Mouse (Mus musculus): ENCODE results near the gene Ston1. TPM values are rescaled to one million over a fixed set of nuclear protein-coding genes. Genes with fewer than 3 reads are reported as not detected.

Ston1 gene
- polyA plus RNA-seq, 1 experiment: 16.6 TPM

DNA sequence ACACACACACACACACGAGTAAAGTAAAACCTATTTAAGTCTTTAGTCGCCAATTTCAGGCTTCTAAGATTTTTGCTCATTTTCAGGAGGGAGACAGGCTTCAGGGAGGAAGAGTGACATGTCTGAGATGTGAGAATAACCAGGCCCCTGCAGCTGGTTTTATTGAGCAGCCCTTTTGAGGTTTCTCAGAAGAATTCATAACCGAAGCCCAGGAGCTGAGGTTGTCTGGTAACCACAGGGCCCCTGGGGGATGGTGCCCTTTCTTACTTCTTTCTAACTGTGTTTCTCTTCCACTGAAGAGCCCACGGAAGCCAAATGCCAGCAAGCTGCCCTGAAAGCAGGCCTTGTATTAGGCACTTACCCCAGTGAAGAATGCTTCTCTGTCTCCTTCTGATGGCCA lies 23.5 kb downstream of the Ston1 start:
- no peak overlapping the region for H3K4me3 ChIP-seq

GRCm38 (mm10) chr17:88621374-88621773 lies 23.9 kb downstream of the Ston1 start:
- H3K36me3 ChIP-seq (ENCODE audit: control insufficient read depth, insufficient read depth): no peaks in the 10 kb centered on the region
- no peak overlapping the region for H3K4me2 ChIP-seq (ENCODE audit: low read depth)
- TF ChIP-seq REST (IDR thresholded peaks at IDR 0.05; ENCODE audit: insufficient read depth, insufficient read length) (no peak), TCF3 (IDR thresholded peaks at IDR 0.05; ENCODE audit: insufficient read length, low read depth) (no peak)
- H3K79me2 ChIP-seq (ENCODE audit: control insufficient read depth, insufficient read depth): peaks cover 18% of the 10 kb centered on the region
- no peaks in the 10 kb centered on the region for H3K27me3 ChIP-seq (ENCODE audit: control insufficient read depth, insufficient read depth, insufficient read length)
- no peak overlapping the region for H3ac ChIP-seq (ENCODE audit: control insufficient read depth, insufficient read length)
- no peak overlapping the region for H3K4me3 ChIP-seq

More for the DNA sequence above, 23.5 kb downstream of the Ston1 start:
- Histone ChIP-seq H3ac (ENCODE audit: control insufficient read depth, insufficient read length) (no peak overlapping the region), H3K4me2 (ENCODE audit: low read depth) (no peak overlapping the region), H3K79me2 (ENCODE audit: control insufficient read depth, insufficient read depth) (peaks cover 14% of the 10 kb centered on the region), H3K27me3 (ENCODE audit: control insufficient read depth, insufficient read depth, insufficient read length) (no peaks in the 10 kb centered on the region), H3K36me3 (ENCODE audit: control insufficient read depth, insufficient read depth) (no peaks in the 10 kb centered on the region)
- TF ChIP-seq CEBPB (IDR thresholded peaks at IDR 0.05; ENCODE audit: insufficient read depth, poor library complexity, severe bottlenecking): no peak
- TF ChIP-seq MYOG (IDR thresholded peaks at IDR 0.05; ENCODE audit: control insufficient read depth in 1 of 3, insufficient read depth in 1 of 3, insufficient read length in 2 of 3, low read depth in 2 of 3): no peak
- no peak for TF ChIP-seq USF1 (IDR thresholded peaks at IDR 0.05; ENCODE audit: low read depth)
- TF ChIP-seq SRF (IDR thresholded peaks at IDR 0.05; ENCODE audit: control insufficient read depth, insufficient read length, low read depth): no peak
- TF ChIP-seq MYOD1 (IDR thresholded peaks at IDR 0.05; ENCODE audit: control insufficient read depth in 1 of 3, insufficient read length in 2 of 3, low read depth in 2 of 3): no peak
- TF ChIP-seq POLR2AphosphoS2 (IDR thresholded peaks at IDR 0.05; ENCODE audit: insufficient read length, low read depth): no peak
- TF ChIP-seq E2F4 (IDR thresholded peaks at IDR 0.05; ENCODE audit: insufficient read depth): no peak
- no peak for TF ChIP-seq POLR2A (IDR thresholded peaks at IDR 0.05; ENCODE audit: insufficient read length, low read depth)
- TF ChIP-seq TCF12 (IDR thresholded peaks at IDR 0.05; ENCODE audit: insufficient read depth, poor library complexity, severe bottlenecking): no peak
- TF ChIP-seq TCF3 (IDR thresholded peaks at IDR 0.05; ENCODE audit: insufficient read length, low read depth): no peak
- no peak for TF ChIP-seq MAX (IDR thresholded peaks at IDR 0.05; ENCODE audit: low read depth)
- no peak for TF ChIP-seq REST (IDR thresholded peaks at IDR 0.05; ENCODE audit: insufficient read depth, insufficient read length)

- TF ChIP-seq TCF3 (IDR thresholded peaks at IDR 0.05; ENCODE audit: insufficient read length, low read depth) (no peak), USF1 (IDR thresholded peaks at IDR 0.05; ENCODE audit: low read depth) (no peak), MYOG (IDR thresholded peaks at IDR 0.05; ENCODE audit: control insufficient read depth in 1 of 3, insufficient read depth in 1 of 3, insufficient read length in 2 of 3, low read depth in 2 of 3) (no peak)
- Histone ChIP-seq H3K27me3 (ENCODE audit: control insufficient read depth, insufficient read depth, insufficient read length) (no peaks in the 10 kb centered on the region), H3ac (ENCODE audit: control insufficient read depth, insufficient read length) (no peak overlapping the region), H3K4me3 (no peak overlapping the region), H3K4me2 (ENCODE audit: low read depth) (no peak overlapping the region), H3K79me2 (ENCODE audit: control insufficient read depth, insufficient read depth) (peaks cover 30% of the 10 kb centered on the region), H3K36me3 (ENCODE audit: control insufficient read depth, insufficient read depth) (no peaks in the 10 kb centered on the region)
Measured at GRCm38 (mm10) chr17:88622711-88623110, 25.2 kb downstream of the Ston1 start.

DNA sequence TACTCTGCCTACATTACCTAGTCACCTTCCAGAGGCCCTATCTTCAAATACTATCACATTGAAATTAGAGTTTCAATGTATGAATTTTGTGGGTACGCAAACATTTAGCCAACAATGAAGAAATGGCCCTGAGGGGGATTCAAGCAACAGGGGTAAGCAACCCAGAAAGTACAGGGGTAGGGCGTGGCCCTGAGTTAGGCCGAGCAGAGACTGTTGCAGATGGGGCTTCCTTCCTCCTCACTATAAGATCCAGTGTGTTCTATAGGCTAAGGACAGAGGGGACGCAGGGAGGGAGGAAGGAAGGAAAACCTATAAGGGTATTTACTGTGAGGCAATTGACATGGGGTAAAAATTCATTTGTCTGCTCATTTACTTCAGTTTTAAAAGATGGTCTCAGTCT lies 26.9 kb downstream of the Ston1 start:
- Histone ChIP-seq H3K4me2 (ENCODE audit: low read depth) (no peak overlapping the region), H3K79me2 (ENCODE audit: control insufficient read depth, insufficient read depth) (peaks cover 43% of the 10 kb centered on the region), H3K36me3 (ENCODE audit: control insufficient read depth, insufficient read depth) (no peaks in the 10 kb centered on the region), H3ac (ENCODE audit: control insufficient read depth, insufficient read length) (no peak overlapping the region), H3K4me3 (no peak overlapping the region), H3K27me3 (ENCODE audit: control insufficient read depth, insufficient read depth, insufficient read length) (no peaks in the 10 kb centered on the region)
- TF ChIP-seq POLR2A (IDR thresholded peaks at IDR 0.05; ENCODE audit: insufficient read length, low read depth) (no peak), USF1 (IDR thresholded peaks at IDR 0.05; ENCODE audit: low read depth) (no peak), TCF12 (IDR thresholded peaks at IDR 0.05; ENCODE audit: insufficient read depth, poor library complexity, severe bottlenecking) (no peak), MYOG (IDR thresholded peaks at IDR 0.05; ENCODE audit: control insufficient read depth in 1 of 3, insufficient read depth in 1 of 3, insufficient read length in 2 of 3, low read depth in 2 of 3) (no peak)

- TF ChIP-seq POLR2AphosphoS2 (IDR thresholded peaks at IDR 0.05; ENCODE audit: insufficient read length, low read depth) (no peak), POLR2A (IDR thresholded peaks at IDR 0.05; ENCODE audit: insufficient read length, low read depth) (no peak)
- peak overlapping the region; percentile 16 for H3K4me3 ChIP-seq
- H3K36me3 ChIP-seq (ENCODE audit: control insufficient read depth, insufficient read depth): no peaks in the 10 kb centered on the region
- peak overlapping the region; percentile 81 for H3K4me2 ChIP-seq (ENCODE audit: low read depth)
- H3ac ChIP-seq (ENCODE audit: control insufficient read depth, insufficient read length): no peak overlapping the region
- H3K27me3 ChIP-seq (ENCODE audit: control insufficient read depth, insufficient read depth, insufficient read length): no peaks in the 10 kb centered on the region
- peaks cover 46% of the 10 kb centered on the region for H3K79me2 ChIP-seq (ENCODE audit: control insufficient read depth, insufficient read depth)
Measured at GRCm38 (mm10) chr17:88625350-88625749, 27.9 kb downstream of the Ston1 start.

DNA sequence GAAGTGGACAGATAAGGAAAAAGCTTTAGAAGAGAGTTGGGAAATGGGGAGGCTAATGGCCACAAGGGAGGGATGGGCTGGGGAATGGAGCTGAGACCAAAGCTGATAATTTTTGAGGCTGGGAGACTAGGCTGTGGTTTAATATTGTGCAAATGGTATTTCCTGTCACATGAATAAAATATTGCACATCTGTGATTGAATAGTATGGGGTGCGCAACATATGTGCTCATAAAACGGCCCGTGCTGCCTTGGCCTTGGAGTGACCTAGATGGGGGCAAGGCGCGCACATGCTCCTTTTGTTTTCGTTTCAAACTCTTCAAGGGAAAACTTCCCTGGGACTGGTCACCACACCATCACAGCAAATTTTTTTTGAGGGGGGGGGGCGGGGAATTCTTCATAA lies 28.4 kb downstream of the Ston1 start:
- Histone ChIP-seq H3K4me3 (peak overlapping the region; percentile 16), H3K79me2 (ENCODE audit: control insufficient read depth, insufficient read depth) (peaks cover 51% of the 10 kb centered on the region)
- peak; percentile 85 for TF ChIP-seq CEBPB (IDR thresholded peaks at IDR 0.05; ENCODE audit: insufficient read depth, poor library complexity, severe bottlenecking)
- no peak for TF ChIP-seq SRF (IDR thresholded peaks at IDR 0.05; ENCODE audit: control insufficient read depth, insufficient read length, low read depth)
- TF ChIP-seq USF1 (IDR thresholded peaks at IDR 0.05; ENCODE audit: low read depth): no peak
- TF ChIP-seq POLR2A (IDR thresholded peaks at IDR 0.05; ENCODE audit: insufficient read length, low read depth): no peak
- peak in 2 of 3 experiments; percentile 39 to 46 for TF ChIP-seq MYOD1 (IDR thresholded peaks at IDR 0.05; ENCODE audit: control insufficient read depth in 1 of 3, insufficient read length in 2 of 3, low read depth in 2 of 3)

More for the DNA sequence above, 28.4 kb downstream of the Ston1 start:
- Histone ChIP-seq H3K27me3 (ENCODE audit: control insufficient read depth, insufficient read depth, insufficient read length) (no peaks in the 10 kb centered on the region), H3K4me2 (ENCODE audit: low read depth) (peak overlapping the region; percentile 81), H3ac (ENCODE audit: control insufficient read depth, insufficient read length) (no peak overlapping the region), H3K36me3 (ENCODE audit: control insufficient read depth, insufficient read depth) (no peaks in the 10 kb centered on the region)
